Mouse (Mus musculus): ENCODE measurements around the gene Stmn3.

The Stmn3 gene

GRCm38 (mm10) chr2:181314080-181314810 is at the start of gene Stmn3:
TSS of gene Stmn3 (minus strand) at chr2:181314500.
- DNase-seq, result peak; percentile 80

DNA sequence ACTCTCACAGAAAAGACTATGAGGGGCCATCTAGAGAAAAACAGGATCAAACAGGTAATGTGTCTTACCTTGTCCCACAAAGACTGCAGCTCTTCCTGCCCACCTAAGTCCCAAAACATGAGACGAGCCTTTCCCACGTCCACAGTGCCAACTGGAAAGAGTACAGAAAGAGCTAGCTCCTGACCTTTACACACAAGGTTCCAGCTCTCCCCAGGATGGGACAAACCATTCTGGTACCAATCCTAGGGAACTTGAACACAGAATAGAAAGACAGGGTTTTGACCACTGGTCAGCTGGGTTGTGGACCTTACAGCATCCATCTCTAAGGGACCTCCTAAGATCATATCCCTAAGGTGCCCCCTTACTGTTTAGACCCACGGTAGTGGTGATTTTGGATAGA is 49.6 kb upstream of the Stmn3 start:
- DNase-seq, result no peak

DNA sequence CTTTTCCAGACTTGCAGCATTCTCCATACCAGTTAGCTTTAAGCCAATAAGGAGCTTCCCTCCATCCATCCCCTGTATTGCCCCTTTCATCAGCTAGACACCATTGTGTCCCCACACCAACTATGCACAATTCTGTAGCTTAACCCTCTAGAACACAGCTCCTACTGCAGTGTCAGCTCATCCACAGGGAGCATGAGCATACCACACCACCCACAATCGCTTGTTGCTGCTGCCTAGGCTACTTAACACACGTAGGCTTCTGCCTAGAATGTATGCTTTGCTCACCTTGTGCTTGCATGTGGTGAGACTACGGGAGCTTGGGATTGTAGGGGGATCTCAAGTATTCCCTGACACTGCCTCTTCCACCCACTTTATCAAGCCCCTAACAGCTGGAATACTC is 42.5 kb upstream of the Stmn3 start:
- DNase-seq, result no peak

DNA sequence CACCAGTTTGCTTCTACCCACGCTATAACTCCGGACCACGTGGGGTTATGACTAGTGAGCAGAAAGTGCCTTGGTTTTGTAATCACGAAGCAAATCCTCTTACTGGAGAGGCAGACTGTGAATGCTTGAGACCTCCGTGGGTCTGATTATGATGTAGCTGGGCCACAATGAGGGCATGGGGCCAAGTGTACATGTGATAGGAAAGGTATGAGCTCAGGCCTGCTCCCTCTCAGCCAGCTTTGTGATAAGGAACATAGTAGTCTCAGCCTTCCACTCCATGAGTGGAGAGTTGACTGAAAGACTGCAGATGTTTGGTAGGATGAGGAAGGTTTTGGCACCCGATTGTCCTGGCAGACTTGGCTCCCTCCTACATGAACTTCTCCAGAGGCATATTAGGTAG is 28.5 kb upstream of the Stmn3 start:
- DNase-seq, result no peak

DNA sequence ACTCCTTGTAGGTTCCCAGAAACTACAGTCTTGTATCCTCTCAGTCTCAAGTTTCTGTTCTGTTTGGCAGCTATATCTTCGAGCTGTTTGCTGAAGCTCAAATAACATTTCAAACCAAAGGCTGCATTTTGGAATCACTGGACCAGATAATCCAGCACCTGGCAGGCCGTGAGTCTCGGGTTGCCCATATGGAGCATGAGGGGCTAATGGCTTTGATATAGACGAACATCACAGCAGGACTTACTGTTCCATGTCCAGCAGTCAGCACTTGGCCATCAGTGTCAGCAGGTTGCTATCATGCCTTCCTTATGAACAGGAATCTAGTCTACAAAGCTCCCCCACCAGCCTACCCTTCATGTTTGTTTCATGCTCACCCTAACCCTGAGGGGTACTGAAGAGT is 26.1 kb upstream of the Stmn3 start:
- DNase-seq, result peak; percentile 41

DNA sequence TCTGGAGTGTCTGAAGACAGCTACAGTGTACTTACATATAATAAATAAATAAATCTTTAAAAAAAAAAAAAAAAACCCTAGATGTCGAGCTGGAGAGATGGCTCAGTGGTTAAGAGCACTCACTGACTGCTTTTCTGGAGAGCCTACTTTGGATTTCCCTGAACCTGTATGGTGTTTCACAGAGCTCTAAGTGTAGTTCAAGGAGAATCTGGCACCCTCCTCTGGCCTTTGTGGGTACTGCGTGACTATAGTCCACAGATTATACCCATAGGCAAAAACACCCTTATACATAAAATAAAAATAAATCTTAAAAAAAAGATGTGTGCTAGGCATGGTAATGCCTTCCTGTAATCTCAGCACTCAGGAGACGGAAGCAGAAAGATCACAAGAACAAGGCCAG is 19.7 kb upstream of the Stmn3 start:
- peak; percentile 57 for DNase-seq

DNA sequence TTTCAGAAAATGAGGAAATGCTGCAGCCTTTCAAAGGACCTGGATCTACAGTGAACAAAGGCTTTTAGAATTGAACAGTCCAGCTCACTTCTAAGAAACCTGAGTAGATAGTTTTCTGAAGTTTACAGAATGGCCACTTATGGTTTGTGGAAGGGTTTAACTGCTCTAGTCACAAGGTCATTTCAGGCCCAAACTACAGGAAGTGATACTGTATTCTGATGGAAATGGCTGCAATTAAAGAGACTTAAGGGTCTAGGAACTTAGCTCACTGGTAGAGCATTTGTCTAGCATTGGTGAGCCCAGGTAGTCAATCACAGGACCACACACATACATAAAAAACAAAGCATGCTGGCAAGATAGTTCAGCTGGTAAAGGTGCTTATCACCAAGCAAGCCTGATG is 18.2 kb upstream of the Stmn3 start:
- no peak for DNase-seq

- no peak for DNase-seq
Measured at GRCm38 (mm10) chr2:181326098-181326497, 11.8 kb upstream of the Stmn3 start.

DNA sequence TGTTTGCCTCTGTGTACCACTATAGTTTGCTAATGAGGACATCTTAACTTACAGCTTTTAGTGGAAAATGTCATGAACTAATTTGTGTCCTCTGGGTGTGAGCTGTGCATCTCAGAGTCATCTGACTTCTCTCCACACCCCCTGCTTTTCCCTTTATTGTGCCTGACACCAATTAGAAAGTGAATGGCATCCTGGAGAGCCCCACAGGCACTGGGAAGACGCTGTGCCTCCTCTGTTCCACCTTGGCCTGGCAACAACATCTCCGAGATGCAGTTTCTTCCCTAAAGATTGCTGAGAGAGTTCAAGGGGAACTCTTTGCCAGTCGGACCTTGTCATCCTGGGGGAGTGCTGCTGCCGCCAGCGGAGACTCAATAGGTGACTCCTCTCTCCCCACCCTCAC is 7.8 kb upstream of the Stmn3 start:
- DNase-seq, result no peak

GRCm38 (mm10) chr2:181320103-181320499 is 5.8 kb upstream of the Stmn3 start:
- DNase-seq, result no peak

- DNase-seq, result peak; percentile 76
Measured at GRCm38 (mm10) chr2:181319248-181320102, 5.2 kb upstream of the Stmn3 start, which contains the start of gene Rtel1. TSS of gene Rtel1 (plus strand) at chr2:181319739.

- DNase-seq, result peak; percentile 49
Measured at GRCm38 (mm10) chr2:181313344-181314079, 788 bp downstream of the Stmn3 start.

DNA sequence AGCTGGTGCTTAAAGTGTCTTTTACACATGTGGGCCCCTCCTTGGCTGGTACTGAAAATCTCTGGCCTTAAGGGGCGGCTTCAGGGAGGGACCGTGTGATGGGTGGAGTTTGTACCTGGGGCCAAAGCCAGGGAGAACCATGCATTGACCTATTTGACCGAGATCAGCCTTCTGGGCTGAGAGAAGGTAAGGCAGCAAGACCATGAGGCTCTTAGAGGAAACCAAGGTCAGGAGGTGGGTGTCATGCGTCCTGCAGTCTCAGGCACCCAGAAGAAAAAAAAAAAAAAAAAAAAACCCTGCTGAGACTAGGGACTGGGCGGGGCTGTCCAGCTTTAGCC is 1.3 kb downstream of the Stmn3 start:
- no peak for DNase-seq

DNA sequence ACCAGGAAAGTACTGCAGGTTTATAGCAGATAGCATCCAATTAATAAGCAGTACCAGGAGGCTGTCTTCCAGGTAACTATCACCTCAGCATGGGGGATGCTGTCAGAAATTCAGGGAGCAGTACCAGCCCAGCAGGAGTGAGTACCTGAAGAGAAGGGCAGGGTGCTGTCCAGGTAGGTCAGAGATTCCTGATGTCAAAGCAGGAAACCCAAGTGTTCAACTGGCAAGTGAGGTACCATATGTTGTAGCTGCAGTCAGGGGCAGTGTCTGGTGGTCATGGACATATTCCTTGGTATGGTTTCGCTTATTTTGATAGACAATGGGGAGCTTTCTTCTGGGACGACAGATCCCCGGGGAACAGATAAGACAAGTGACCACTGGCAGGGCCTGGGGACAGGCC is 1.9 kb downstream of the Stmn3 start:
- no peak for DNase-seq

- DNase-seq, result peak; percentile 52
Measured at GRCm38 (mm10) chr2:181307144-181307804, 7.0 kb downstream of the Stmn3 start.

GRCm38 (mm10) chr2:181304944-181305343 is 9.4 kb downstream of the Stmn3 start:
- no peak for DNase-seq

DNA sequence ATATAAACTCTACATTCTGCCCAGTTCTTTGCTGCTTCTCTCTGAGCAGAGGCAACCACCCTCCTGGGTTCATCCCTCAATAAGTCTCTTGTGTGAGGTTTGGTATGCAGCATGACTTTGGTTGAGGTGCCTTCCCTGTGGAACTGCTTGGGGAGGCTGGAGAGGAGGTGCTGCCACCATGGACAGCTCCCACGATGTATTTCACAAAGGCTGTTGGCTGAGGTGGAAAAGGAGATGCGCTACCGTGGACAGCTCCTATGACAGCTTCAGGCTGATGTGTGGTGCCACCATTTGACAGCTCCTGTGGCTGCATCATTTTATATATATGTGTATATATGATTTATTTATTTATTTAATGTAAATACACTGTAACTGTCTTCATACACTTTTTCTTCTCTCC is 12.3 kb downstream of the Stmn3 start:
- DNase-seq, result no peak

GRCm38 (mm10) chr2:181290937-181291336 is 23.4 kb downstream of the Stmn3 start:
- DNase-seq, result no peak

- DNase-seq, result no peak
Measured at GRCm38 (mm10) chr2:181288691-181289090, 25.6 kb downstream of the Stmn3 start.

GRCm38 (mm10) chr2:181287958-181288350 is 26.3 kb downstream of the Stmn3 start, which contains the start of gene Gmeb2:
TSS of gene Gmeb2 (minus strand) at chr2:181288035.
- DNase-seq, result peak; percentile 95

DNA sequence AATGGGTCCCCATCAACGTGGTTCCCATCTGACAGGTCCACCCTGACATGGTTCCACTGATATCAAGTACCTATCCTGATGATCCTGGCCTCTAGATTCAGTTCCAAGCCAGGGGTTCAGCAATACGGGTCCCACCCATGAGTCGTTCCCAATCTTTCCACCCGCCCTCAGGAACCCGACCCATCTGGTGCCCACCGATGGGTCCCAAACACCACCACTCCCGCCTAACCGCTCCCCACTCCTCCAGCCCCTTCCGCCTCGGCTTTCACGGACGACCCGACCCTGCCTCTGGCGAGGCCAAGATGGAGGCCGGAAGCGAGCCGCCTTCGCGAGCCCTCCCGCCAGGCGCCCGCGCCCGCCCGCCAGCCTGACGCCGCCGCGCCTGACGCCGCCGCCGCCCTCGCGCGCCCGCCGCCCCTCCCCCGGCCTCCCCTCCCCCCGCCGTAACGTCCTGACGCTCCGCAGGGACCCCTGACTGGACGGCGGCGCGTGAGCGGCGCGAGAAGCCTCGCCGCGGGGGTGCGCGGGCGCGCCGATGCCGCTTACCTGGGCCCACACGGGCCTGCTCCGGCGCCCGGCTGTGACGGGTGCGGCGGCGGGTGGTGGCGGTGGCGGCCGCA is 26.9 kb downstream of the Stmn3 start:
- DNase-seq, result peak; percentile 80

DNA sequence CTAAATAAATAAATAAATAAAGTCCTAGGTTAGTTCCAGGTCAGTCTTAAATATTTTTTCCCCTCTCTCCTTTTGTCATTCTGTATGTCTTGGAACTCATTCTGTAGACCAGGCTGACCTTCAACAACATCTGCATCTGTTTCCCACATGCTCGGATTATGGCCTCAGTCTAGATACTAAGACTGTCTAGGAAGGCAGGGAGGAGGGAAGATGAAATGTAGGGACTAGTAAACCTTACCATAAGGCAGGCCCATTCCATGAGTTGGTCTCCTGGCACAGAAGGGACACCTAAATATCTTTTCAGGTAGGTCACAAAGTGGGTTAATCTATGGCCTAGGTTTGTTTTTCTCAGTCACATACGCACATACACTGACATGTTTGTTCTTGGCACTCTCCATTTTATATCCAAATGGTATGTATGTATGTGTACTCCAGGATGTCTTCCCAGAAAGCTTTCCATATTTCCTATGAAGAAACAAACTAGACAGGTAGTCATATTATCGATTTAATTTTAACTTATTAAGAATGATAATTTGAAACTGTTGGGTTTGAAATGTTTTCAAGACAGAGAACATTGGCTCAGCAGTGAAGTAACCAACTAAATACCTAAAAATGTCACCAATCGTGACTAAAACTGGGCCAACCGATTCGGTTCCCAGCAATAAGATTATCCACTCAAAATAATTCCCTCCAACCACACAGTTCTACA is 27.5 kb downstream of the Stmn3 start:
- DNase-seq, result no peak
